Mouse (Mus musculus) kidney, adult 2 months (tissue): ENCODE measurements around the gene Vps41. TPM values are rescaled to one million over a fixed set of nuclear protein-coding genes. Genes with fewer than 3 reads are reported as not detected.
A peak's percentile ranks its signal among the peaks of the same experiment; 100 is the strongest.

Experiments used
- DNase-seq: peaks from one replicate; pipeline ENCODE4 v3.0.0; 2021
- H3K27ac ChIP-seq: fragments of 200-500 bp; 2 replicates; pipeline ENCODE4 v1.5.1; 2012; ENCODE audit warnings: low read depth, low read length, control low read depth, inconsistent platforms; ENCODE audit not compliant: insufficient read depth
- H3K27me3 ChIP-seq: fragments of 200-500 bp; replicated peaks from 2 replicates; pipeline ENCODE4 v1.6.1; 2012; ENCODE audit warnings: mild to moderate bottlenecking, moderate library complexity, low read length, inconsistent platforms; ENCODE audit not compliant: control insufficient read depth, insufficient read depth
- H3K36me3 ChIP-seq: fragments of 200-500 bp; 2 replicates; pipeline ENCODE4 v1.6.1; 2012; ENCODE audit warnings: mild to moderate bottlenecking, moderate library complexity, low read length, inconsistent platforms; ENCODE audit not compliant: control insufficient read depth, insufficient read depth
- H3K4me1 ChIP-seq: fragments of 200-500 bp; 2 replicates; pipeline ENCODE4 v1.6.1; 2011; ENCODE audit warnings: low read length; ENCODE audit not compliant: control insufficient read depth, insufficient read depth
- H3K4me3 ChIP-seq: fragments of 200-500 bp; 2 replicates; pipeline ENCODE4 v1.5.1; 2011; ENCODE audit warnings: mild to moderate bottlenecking, low read depth, low read length, control low read depth; ENCODE audit not compliant: insufficient read depth
- CTCF ChIP-seq: fragments of 200-500 bp; conservative IDR thresholded peaks from 2 replicates; pipeline ENCODE4 v1.5.1; 2011; ENCODE audit warnings: low read depth, mild to moderate bottlenecking, control low read depth, low read length, moderate library complexity, mixed read lengths; ENCODE audit not compliant: insufficient read depth, insufficient read length
- POLR2A ChIP-seq: fragments of 200-500 bp; IDR thresholded peaks from one replicate; pipeline ENCODE4 v1.6.1; 2011; ENCODE audit warnings: low read depth, low read length, control low read depth
- WGBS: fragments of 180-500 bp; shearing (Covaris S2); methylation state at CpG from one replicate; pipeline ENCODE4 v1.1.7; 2018; 5-methylcytosine and 5-hydroxymethylcytosine counted together
- polyA plus RNA-seq: library from polyadenylated mRNA; depleted of rRNA; stranded (reverse); fragments of >200 nt; gene quantifications from 2 replicates; pipeline ENCODE4 v1.2.3, GENCODE M21; 2012; rRNA removed

Vps41 gene
- polyA plus RNA-seq, 1 experiment, result 24.4 TPM

GRCm38 (mm10) chr13:18868030-18868490 is 151.0 kb downstream of the Vps41 start:
- no peak for TF ChIP-seq POLR2A
- TF ChIP-seq CTCF, result peak; percentile 72

GRCm38 (mm10) chr13:18868825-18869224 is 151.7 kb downstream of the Vps41 start:
- 53% methylated on average over 5 of the region's 5 CpGs for WGBS
- H3K27ac ChIP-seq, result no peak overlapping the region
- H3K4me1 ChIP-seq, result peaks cover 5% of the 10 kb centered on the region
- H3K36me3 ChIP-seq, result 0 out of 2 replicates have a peak, but pooled peaks cover 1% of the 10 kb centered on the region
- no peak overlapping the region for H3K4me3 ChIP-seq
- H3K27me3 ChIP-seq, result no peaks in the 10 kb centered on the region
- no peak for TF ChIP-seq POLR2A
- no peak for TF ChIP-seq CTCF
- DNase-seq, result no peak

More at GRCm38 (mm10) chr13:18868030-18868490, 151.0 kb downstream of the Vps41 start:
- H3K4me3 ChIP-seq, result no peak overlapping the region
- WGBS, result 26% methylated on average over 5 of the region's 5 CpGs
- H3K27ac ChIP-seq, result no peak overlapping the region
- peaks cover 5% of the 10 kb centered on the region for H3K4me1 ChIP-seq
- 0 out of 2 replicates have a peak, but pooled peaks cover 1% of the 10 kb centered on the region for H3K36me3 ChIP-seq
- no peaks in the 10 kb centered on the region for H3K27me3 ChIP-seq
- peak; percentile 74 for DNase-seq

GRCm38 (mm10) chr13:18875321-18875720 is 158.2 kb downstream of the Vps41 start:
- no peaks in the 10 kb centered on the region for H3K4me1 ChIP-seq
- 7% methylated on average over 7 of the region's 7 CpGs for WGBS
- H3K36me3 ChIP-seq, result no peaks in the 10 kb centered on the region
- no peaks in the 10 kb centered on the region for H3K27me3 ChIP-seq
- DNase-seq, result no peak
- TF ChIP-seq POLR2A (no peak), CTCF (no peak)
- no peak overlapping the region for H3K4me3 ChIP-seq
- H3K27ac ChIP-seq, result no peak overlapping the region

GRCm38 (mm10) chr13:18892910-18893309 is 175.8 kb downstream of the Vps41 start:
- no peak for DNase-seq
- no peak overlapping the region for H3K27ac ChIP-seq
- WGBS, result 67% methylated on average over 9 of the region's 9 CpGs
- H3K27me3 ChIP-seq, result no peaks in the 10 kb centered on the region
- no peaks in the 10 kb centered on the region for H3K4me1 ChIP-seq
- TF ChIP-seq POLR2A (no peak), CTCF (no peak)
- no peaks in the 10 kb centered on the region for H3K36me3 ChIP-seq
- H3K4me3 ChIP-seq, result no peak overlapping the region

- Histone ChIP-seq H3K27ac (no peak overlapping the region), H3K4me1 (no peaks in the 10 kb centered on the region), H3K36me3 (no peaks in the 10 kb centered on the region), H3K4me3 (no peak overlapping the region), H3K27me3 (no peaks in the 10 kb centered on the region; the same call in 1 of the 2 replicates)
- TF ChIP-seq CTCF, result no peak
- TF ChIP-seq POLR2A, result no peak
- no peak for DNase-seq
- WGBS, result 76% methylated on average over 3 of the region's 3 CpGs
These were observed 179.7 kb downstream of the Vps41 start for GRCm38 (mm10) chr13:18896789-18897188.

GRCm38 (mm10) chr13:18903623-18904022 is 186.5 kb downstream of the Vps41 start:
- Histone ChIP-seq H3K27ac (no peak overlapping the region), H3K4me3 (no peak overlapping the region), H3K27me3 (no peaks in the 10 kb centered on the region; the same call in 1 of the 2 replicates), H3K4me1 (no peaks in the 10 kb centered on the region), H3K36me3 (no peaks in the 10 kb centered on the region)
- no peak for DNase-seq
- no peak for TF ChIP-seq CTCF
- TF ChIP-seq POLR2A, result no peak
- WGBS, result 54% methylated on average over 6 of the region's 6 CpGs

- no peak overlapping the region for H3K4me3 ChIP-seq
- DNase-seq, result no peak
- no peak overlapping the region for H3K27ac ChIP-seq
- no peaks in the 10 kb centered on the region for H3K36me3 ChIP-seq
- TF ChIP-seq CTCF (no peak), POLR2A (no peak)
- no peaks in the 10 kb centered on the region for H3K27me3 ChIP-seq
- WGBS, result 87% methylated on average over 4 of the region's 4 CpGs
- H3K4me1 ChIP-seq, result no peaks in the 10 kb centered on the region
These were observed 197.7 kb downstream of the Vps41 start for GRCm38 (mm10) chr13:18914774-18915173.

Other genes starting within 250 kb of the Vps41 start
- 0.48 and 0.75 TPM in 2 replicates for gene Amph, start 230.9 kb downstream of the Vps41 start, polyA plus RNA-seq